Mouse (Mus musculus): ENCODE results near the gene Pvalb. TPM values are rescaled to one million over a fixed set of nuclear protein-coding genes. Genes with fewer than 3 reads are reported as not detected.

The Pvalb gene
- polyA plus RNA-seq (2014; fragmentation: Illumina TruSeq; extraction: RNeasy Lipid Tissue Mini Kit (QIAGEN cat#74804); ENCODE audit: low replicate concordance): not detected

DNA sequence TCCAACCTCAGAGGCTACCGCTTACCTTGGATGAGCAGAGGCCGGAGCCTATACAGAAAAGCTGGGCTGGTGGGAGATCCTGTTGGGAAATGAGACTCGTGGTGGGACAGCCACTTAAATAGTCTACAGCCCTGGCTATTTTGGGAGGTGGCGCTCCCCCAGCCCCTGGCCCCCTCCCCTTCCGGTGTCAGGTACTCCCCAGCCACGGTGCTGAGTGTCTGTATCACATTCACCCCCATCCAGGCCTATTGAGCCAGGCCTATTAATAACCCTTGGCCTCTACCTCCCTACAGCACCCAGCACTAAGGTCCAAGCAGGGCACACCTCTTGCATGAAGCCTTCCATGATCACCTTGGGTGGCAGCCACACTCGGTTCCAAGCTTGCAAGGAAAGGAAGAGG, at the start of gene Pvalb:
TSS of gene Pvalb (minus strand) at position 89 of the 400 bp plus-strand sequence.

DNA sequence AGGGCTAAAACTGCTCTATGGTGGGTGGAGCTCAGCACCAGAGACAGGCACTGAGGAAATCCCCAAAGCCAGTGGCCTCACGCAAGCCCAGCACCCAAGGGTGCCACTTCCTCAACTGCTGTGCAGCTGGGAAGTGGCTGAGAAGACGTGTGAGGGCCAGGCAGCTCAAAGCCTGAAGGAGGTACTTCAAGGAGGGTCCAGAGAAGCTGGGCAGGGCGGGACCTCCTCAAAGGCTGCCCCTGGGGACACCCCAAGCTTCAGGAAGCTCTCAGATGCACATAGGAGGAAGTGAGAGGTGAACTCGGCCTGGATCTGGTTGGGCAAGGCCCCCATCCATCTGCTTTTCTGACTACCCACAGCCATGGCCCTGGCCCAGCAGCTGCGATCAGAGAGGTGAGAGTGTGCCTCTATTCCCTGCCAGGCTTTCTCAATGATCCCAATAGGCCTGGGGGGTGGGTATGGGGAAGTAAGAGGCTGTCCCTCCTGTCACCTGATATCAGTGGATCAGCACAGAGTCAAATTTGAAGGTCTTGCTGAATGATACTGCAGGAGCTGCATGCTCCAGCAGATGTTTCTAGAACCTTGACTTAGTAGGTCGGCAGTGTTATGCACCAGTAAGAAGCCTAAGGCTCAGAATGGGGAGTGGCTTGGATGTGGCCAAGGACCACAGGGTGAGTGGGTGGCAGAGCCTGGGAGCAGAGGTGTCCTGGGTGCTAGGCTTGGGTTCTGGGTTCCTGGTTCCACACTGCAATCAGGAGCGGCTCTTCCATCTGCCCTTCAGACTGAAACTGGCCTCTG, 38.7 kb upstream of the Pvalb start, which contains the start of gene Ncf4:
TSS of gene Ncf4 (plus strand) at position 107 of the 798 bp plus-strand sequence.

GRCm38 (mm10) chr15:78173972-78174886, 32.0 kb downstream of the Pvalb start, which contains the start of gene Ift27:
TSS of gene Ift27 (minus strand) at chr15:78174107.

Other genes starting within 250 kb of the Pvalb start
- gene Foxred2, start 249.7 kb downstream of the Pvalb start, polyA plus RNA-seq (2014; fragmentation: Illumina TruSeq; extraction: RNeasy Lipid Tissue Mini Kit (QIAGEN cat#74804); ENCODE audit: low replicate concordance): 1.0 TPM
- gene Eif3d, start 235.6 kb downstream of the Pvalb start, polyA plus RNA-seq (2014; fragmentation: Illumina TruSeq; extraction: RNeasy Lipid Tissue Mini Kit (QIAGEN cat#74804); ENCODE audit: low replicate concordance): 8.1 TPM
- not detected for gene Cacng2, start 86.4 kb downstream of the Pvalb start, polyA plus RNA-seq (2014; fragmentation: Illumina TruSeq; extraction: RNeasy Lipid Tissue Mini Kit (QIAGEN cat#74804); ENCODE audit: low replicate concordance)
- gene Ift27, start 32.3 kb downstream of the Pvalb start, polyA plus RNA-seq (2014; fragmentation: Illumina TruSeq; extraction: RNeasy Lipid Tissue Mini Kit (QIAGEN cat#74804); ENCODE audit: low replicate concordance): not detected
- gene Ncf4, start 38.4 kb upstream of the Pvalb start, polyA plus RNA-seq (2014; fragmentation: Illumina TruSeq; extraction: RNeasy Lipid Tissue Mini Kit (QIAGEN cat#74804); ENCODE audit: low replicate concordance): 0.48 TPM
- 1.2 TPM for gene Csf2rb2, start 99.3 kb upstream of the Pvalb start, polyA plus RNA-seq (2014; fragmentation: Illumina TruSeq; extraction: RNeasy Lipid Tissue Mini Kit (QIAGEN cat#74804); ENCODE audit: low replicate concordance)
- 2.9 TPM for gene Csf2rb, start 119.4 kb upstream of the Pvalb start, polyA plus RNA-seq (2014; fragmentation: Illumina TruSeq; extraction: RNeasy Lipid Tissue Mini Kit (QIAGEN cat#74804); ENCODE audit: low replicate concordance)
- gene Tex33, start 189.5 kb upstream of the Pvalb start, polyA plus RNA-seq (2014; fragmentation: Illumina TruSeq; extraction: RNeasy Lipid Tissue Mini Kit (QIAGEN cat#74804); ENCODE audit: low replicate concordance): not detected
- 0.33 TPM for gene Tst, start 199.5 kb upstream of the Pvalb start, polyA plus RNA-seq (2014; fragmentation: Illumina TruSeq; extraction: RNeasy Lipid Tissue Mini Kit (QIAGEN cat#74804); ENCODE audit: low replicate concordance)
- not detected for gene Mpst, start 200.0 kb upstream of the Pvalb start, polyA plus RNA-seq (2014; fragmentation: Illumina TruSeq; extraction: RNeasy Lipid Tissue Mini Kit (QIAGEN cat#74804); ENCODE audit: low replicate concordance)
- not detected for gene Kctd17, start 222.2 kb upstream of the Pvalb start, polyA plus RNA-seq (2014; fragmentation: Illumina TruSeq; extraction: RNeasy Lipid Tissue Mini Kit (QIAGEN cat#74804); ENCODE audit: low replicate concordance)

Data from small intestine, adult 10 weeks (tissue).